Mouse (Mus musculus): ENCODE data around the gene Slc6a11. TPM values are rescaled to one million over a fixed set of nuclear protein-coding genes. Genes with fewer than 3 reads are reported as not detected.
A peak's percentile ranks its signal among the peaks of the same experiment; 100 is the strongest.

The Slc6a11 gene
- polyA plus RNA-seq, 1 experiment from 2014 or later: 136 TPM

GRCm38 (mm10) chr6:114158811-114159210 is 27.8 kb downstream of the Slc6a11 start:
- no peaks in the 10 kb centered on the region for H3K4me1 ChIP-seq (ENCODE audit: control insufficient read depth, insufficient read depth, low read depth, low read length)

GRCm38 (mm10) chr6:114160732-114161131 is 29.7 kb downstream of the Slc6a11 start:
- Histone ChIP-seq H3K27me3 (replicated peaks; ENCODE audit: control insufficient read depth, insufficient read depth, low read length) (no peaks in the 10 kb centered on the region), H3K4me3 (ENCODE audit: low read length) (no peak overlapping the region), H3K27ac (ENCODE audit: low read depth, low read length) (no peak overlapping the region), H3K9me3 (ENCODE audit: control insufficient read depth, low read length) (no peaks in the 10 kb centered on the region), H3K4me2 (ENCODE audit: low read length) (no peak overlapping the region), H3K4me1 (ENCODE audit: control insufficient read depth, insufficient read depth, low read depth, low read length) (no peaks in the 10 kb centered on the region), H3K36me3 (ENCODE audit: control insufficient read depth, insufficient read depth, low read length) (no peaks in the 10 kb centered on the region), H3K9ac (ENCODE audit: low read depth, low read length) (no peak overlapping the region)
- WGBS: 66% methylated on average over 8 of the region's 8 CpGs
- ATAC-seq: peak; percentile 80

More at GRCm38 (mm10) chr6:114158811-114159210, 27.8 kb downstream of the Slc6a11 start:
- no peak overlapping the region for H3K4me2 ChIP-seq (ENCODE audit: low read length)
- H3K4me3 ChIP-seq (ENCODE audit: low read length): no peak overlapping the region
- no peaks in the 10 kb centered on the region for H3K9me3 ChIP-seq (ENCODE audit: control insufficient read depth, low read length)
- 69% methylated on average over 7 of the region's 7 CpGs for WGBS
- peak overlapping the region; percentile 66; the same call in 1 of the 2 replicates for H3K27ac ChIP-seq (ENCODE audit: low read depth, low read length)
- no peaks in the 10 kb centered on the region for H3K27me3 ChIP-seq (replicated peaks; ENCODE audit: control insufficient read depth, insufficient read depth, low read length)
- no peaks in the 10 kb centered on the region for H3K36me3 ChIP-seq (ENCODE audit: control insufficient read depth, insufficient read depth, low read length)
- no peak overlapping the region for H3K9ac ChIP-seq (ENCODE audit: low read depth, low read length)
- peak; percentile 83 for ATAC-seq

GRCm38 (mm10) chr6:114174052-114174397 is 43.0 kb downstream of the Slc6a11 start:
- Histone ChIP-seq H3K4me2 (ENCODE audit: low read length) (peak overlapping the region; percentile 27), H3K9me3 (ENCODE audit: control insufficient read depth, low read length) (no peaks in the 10 kb centered on the region), H3K27me3 (replicated peaks; ENCODE audit: control insufficient read depth, insufficient read depth, low read length) (no peaks in the 10 kb centered on the region), H3K9ac (ENCODE audit: low read depth, low read length) (no peak overlapping the region), H3K4me3 (ENCODE audit: low read length) (no peak overlapping the region), H3K27ac (ENCODE audit: low read depth, low read length) (peak overlapping the region; percentile 61), H3K36me3 (ENCODE audit: control insufficient read depth, insufficient read depth, low read length) (no peaks in the 10 kb centered on the region), H3K4me1 (ENCODE audit: control insufficient read depth, insufficient read depth, low read depth, low read length) (peaks cover 14% of the 10 kb centered on the region)
- WGBS: 3% methylated on average over 8 of the region's 8 CpGs
- peak; percentile 74 for ATAC-seq

GRCm38 (mm10) chr6:114174398-114175140 is 43.5 kb downstream of the Slc6a11 start:
- H3K9me3 ChIP-seq (ENCODE audit: control insufficient read depth, low read length): no peaks in the 10 kb centered on the region
- 3% methylated on average over 9 of the region's 9 CpGs for WGBS
- peak overlapping the region; percentile 27 for H3K4me2 ChIP-seq (ENCODE audit: low read length)
- no peaks in the 10 kb centered on the region for H3K27me3 ChIP-seq (replicated peaks; ENCODE audit: control insufficient read depth, insufficient read depth, low read length)
- H3K4me3 ChIP-seq (ENCODE audit: low read length): no peak overlapping the region
- peak overlapping the region; percentile 46 for H3K27ac ChIP-seq (ENCODE audit: low read depth, low read length)
- H3K9ac ChIP-seq (ENCODE audit: low read depth, low read length): no peak overlapping the region
- peaks cover 14% of the 10 kb centered on the region for H3K4me1 ChIP-seq (ENCODE audit: control insufficient read depth, insufficient read depth, low read depth, low read length)
- ATAC-seq: peak; percentile 91
- no peaks in the 10 kb centered on the region for H3K36me3 ChIP-seq (ENCODE audit: control insufficient read depth, insufficient read depth, low read length)

GRCm38 (mm10) chr6:114178141-114178540 is 47.1 kb downstream of the Slc6a11 start:
- H3K4me1 ChIP-seq (ENCODE audit: control insufficient read depth, insufficient read depth, low read depth, low read length): peaks cover 24% of the 10 kb centered on the region
- H3K27me3 ChIP-seq (replicated peaks; ENCODE audit: control insufficient read depth, insufficient read depth, low read length): no peaks in the 10 kb centered on the region
- no peak overlapping the region for H3K4me3 ChIP-seq (ENCODE audit: low read length)
- 82% methylated on average over 3 of the region's 3 CpGs for WGBS
- no peak overlapping the region for H3K9ac ChIP-seq (ENCODE audit: low read depth, low read length)
- no peaks in the 10 kb centered on the region for H3K36me3 ChIP-seq (ENCODE audit: control insufficient read depth, insufficient read depth, low read length)
- H3K4me2 ChIP-seq (ENCODE audit: low read length): no peak overlapping the region
- no peak overlapping the region for H3K27ac ChIP-seq (ENCODE audit: low read depth, low read length)
- no peak for ATAC-seq
- H3K9me3 ChIP-seq (ENCODE audit: control insufficient read depth, low read length): no peaks in the 10 kb centered on the region

DNA sequence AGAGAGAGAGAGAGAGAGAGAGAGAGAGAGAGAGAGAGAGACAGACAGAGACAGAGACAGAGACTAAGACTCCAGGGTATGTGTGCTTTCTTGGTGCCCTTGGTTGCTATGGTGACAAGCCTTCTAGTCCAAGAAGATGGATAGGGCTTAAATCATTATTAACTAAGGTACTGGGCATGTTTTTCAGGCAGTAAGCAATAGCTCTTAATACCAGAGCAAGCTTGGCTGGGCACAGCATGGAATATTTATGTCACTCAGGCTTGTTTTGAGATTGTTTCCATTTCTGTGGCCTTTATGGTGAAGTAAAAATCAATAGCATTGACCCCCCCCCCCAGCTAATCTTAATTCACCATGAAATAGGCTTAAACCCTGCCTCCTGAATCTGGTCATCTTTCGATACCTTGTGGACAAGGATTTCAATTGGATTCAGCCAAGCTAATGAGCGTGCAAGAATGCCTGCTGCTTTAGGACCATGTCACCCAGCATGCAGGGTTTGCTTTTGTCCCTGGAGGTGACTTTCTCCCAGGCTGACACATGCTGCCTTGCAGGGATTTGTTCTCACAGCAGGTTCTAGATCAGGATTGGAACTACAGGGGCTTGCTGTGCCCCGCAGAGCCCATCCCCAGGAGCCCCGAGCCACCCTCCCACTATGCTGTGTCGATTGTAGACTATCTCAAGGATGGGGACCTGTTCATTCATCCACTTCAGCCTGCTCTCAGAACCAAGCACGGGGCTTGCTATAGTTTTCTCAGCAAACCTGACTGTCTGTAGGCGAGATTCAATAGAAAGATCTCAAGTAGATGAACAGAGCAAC is 51.5 kb downstream of the Slc6a11 start:
- no peaks in the 10 kb centered on the region for H3K36me3 ChIP-seq (ENCODE audit: control insufficient read depth, insufficient read depth, low read length)
- H3K4me2 ChIP-seq (ENCODE audit: low read length): no peak overlapping the region
- H3K27ac ChIP-seq (ENCODE audit: low read depth, low read length): peak overlapping the region; percentile 58
- no peaks in the 10 kb centered on the region for H3K9me3 ChIP-seq (ENCODE audit: control insufficient read depth, low read length)
- ATAC-seq: peak; percentile 84
- 32% methylated on average over 7 of the region's 7 CpGs for WGBS
- H3K9ac ChIP-seq (ENCODE audit: low read depth, low read length): no peak overlapping the region
- no peak overlapping the region for H3K4me3 ChIP-seq (ENCODE audit: low read length)
- peaks cover 11% of the 10 kb centered on the region for H3K4me1 ChIP-seq (ENCODE audit: control insufficient read depth, insufficient read depth, low read depth, low read length)
- H3K27me3 ChIP-seq (replicated peaks; ENCODE audit: control insufficient read depth, insufficient read depth, low read length): peaks cover 2% of the 10 kb centered on the region; the same call in 1 of the 2 replicates

DNA sequence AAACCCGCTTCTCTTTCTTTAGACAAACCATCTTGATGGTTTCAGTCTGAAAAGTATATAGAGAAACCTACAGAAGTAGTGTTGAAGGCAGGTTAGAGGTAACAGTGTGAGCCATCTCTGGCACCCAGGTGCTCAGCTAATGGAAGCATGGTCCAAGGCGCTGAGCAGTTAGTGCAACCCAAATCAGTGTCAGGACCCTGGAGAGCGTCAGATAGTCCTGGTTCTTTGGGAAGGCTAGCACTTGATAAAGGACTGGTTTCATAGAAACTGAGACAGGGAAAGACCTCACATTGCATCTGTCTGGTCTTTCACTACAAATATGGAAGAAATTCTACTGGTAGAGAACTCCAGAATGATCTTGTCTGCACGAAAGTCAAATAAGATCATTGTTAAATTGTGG is 56.1 kb downstream of the Slc6a11 start:
- peaks cover 2% of the 10 kb centered on the region; the same call in 1 of the 2 replicates for H3K27me3 ChIP-seq (replicated peaks; ENCODE audit: control insufficient read depth, insufficient read depth, low read length)

GRCm38 (mm10) chr6:114188869-114189268 is 57.8 kb downstream of the Slc6a11 start:
- 60% methylated on average over 8 of the region's 8 CpGs for WGBS
- Histone ChIP-seq H3K36me3 (ENCODE audit: control insufficient read depth, insufficient read depth, low read length) (no peaks in the 10 kb centered on the region; the same call in 1 of the 2 replicates), H3K27me3 (replicated peaks; ENCODE audit: control insufficient read depth, insufficient read depth, low read length) (peaks cover 2% of the 10 kb centered on the region; the same call in 1 of the 2 replicates), H3K9ac (ENCODE audit: low read depth, low read length) (no peak overlapping the region), H3K9me3 (ENCODE audit: control insufficient read depth, low read length) (peaks cover 2% of the 10 kb centered on the region; the same call in 1 of the 2 replicates), H3K4me1 (ENCODE audit: control insufficient read depth, insufficient read depth, low read depth, low read length) (no peaks in the 10 kb centered on the region), H3K4me2 (ENCODE audit: low read length) (no peak overlapping the region), H3K4me3 (ENCODE audit: low read length) (no peak overlapping the region), H3K27ac (ENCODE audit: low read depth, low read length) (no peak overlapping the region)
- ATAC-seq: peak; percentile 72; the same call in 1 of the 2 replicates

More for the DNA sequence above, 56.1 kb downstream of the Slc6a11 start:
- H3K36me3 ChIP-seq (ENCODE audit: control insufficient read depth, insufficient read depth, low read length): no peaks in the 10 kb centered on the region; the same call in 1 of the 2 replicates
- no peak overlapping the region for H3K9ac ChIP-seq (ENCODE audit: low read depth, low read length)
- ATAC-seq: no peak
- no peak overlapping the region for H3K4me3 ChIP-seq (ENCODE audit: low read length)
- peaks cover 2% of the 10 kb centered on the region; the same call in 1 of the 2 replicates for H3K9me3 ChIP-seq (ENCODE audit: control insufficient read depth, low read length)
- H3K4me1 ChIP-seq (ENCODE audit: control insufficient read depth, insufficient read depth, low read depth, low read length): peaks cover 11% of the 10 kb centered on the region
- H3K4me2 ChIP-seq (ENCODE audit: low read length): no peak overlapping the region
- H3K27ac ChIP-seq (ENCODE audit: low read depth, low read length): no peak overlapping the region
- 54% methylated on average over 4 of the region's 4 CpGs for WGBS

GRCm38 (mm10) chr6:114195998-114196397 is 65.0 kb downstream of the Slc6a11 start:
- H3K27ac ChIP-seq (ENCODE audit: low read depth, low read length): no peak overlapping the region
- H3K9me3 ChIP-seq (ENCODE audit: control insufficient read depth, low read length): peaks cover 2% of the 10 kb centered on the region; the same call in 1 of the 2 replicates
- ATAC-seq: no peak
- H3K36me3 ChIP-seq (ENCODE audit: control insufficient read depth, insufficient read depth, low read length): no peaks in the 10 kb centered on the region; the same call in 1 of the 2 replicates
- H3K27me3 ChIP-seq (replicated peaks; ENCODE audit: control insufficient read depth, insufficient read depth, low read length): no peaks in the 10 kb centered on the region
- no peak overlapping the region for H3K9ac ChIP-seq (ENCODE audit: low read depth, low read length)
- no peak overlapping the region for H3K4me2 ChIP-seq (ENCODE audit: low read length)
- no peaks in the 10 kb centered on the region for H3K4me1 ChIP-seq (ENCODE audit: control insufficient read depth, insufficient read depth, low read depth, low read length)
- no peak overlapping the region for H3K4me3 ChIP-seq (ENCODE audit: low read length)
